Mouse (Mus musculus) ovary, postnatal 10 days (tissue): ENCODE results near the gene Tsga10ip.

Experiments used
- DNase-seq: peaks from one replicate; pipeline ENCODE4 v3.0.0; 2022; ENCODE audit warnings: low spot score

Tsga10ip gene

GRCm38 (mm10) chr19:5402293-5402692, at the start of gene Tsga10ip:
Tsga10ip (minus strand) TSS chr19:5402526.
- DNase-seq: no peak

GRCm38 (mm10) chr19:5451766-5452165, 49.4 kb upstream of the Tsga10ip start:
- DNase-seq: no peak

- no peak for DNase-seq
Observed at GRCm38 (mm10) chr19:5449673-5450072, 47.3 kb upstream of the Tsga10ip start.

- DNase-seq: no peak
Observed at GRCm38 (mm10) chr19:5448354-5449150, 46.2 kb upstream of the Tsga10ip start.

- DNase-seq: no peak
Observed at GRCm38 (mm10) chr19:5447515-5448353, 45.4 kb upstream of the Tsga10ip start, which contains the start of gene Fosl1. Fosl1 (plus strand) TSS chr19:5447547.

- DNase-seq: no peak
Observed at GRCm38 (mm10) chr19:5445747-5446146, 43.4 kb upstream of the Tsga10ip start.

- no peak for DNase-seq
Observed at GRCm38 (mm10) chr19:5444954-5445353, 42.6 kb upstream of the Tsga10ip start.

- DNase-seq: no peak
Observed at GRCm38 (mm10) chr19:5444371-5444908, 42.1 kb upstream of the Tsga10ip start.

- DNase-seq: no peak
Observed at GRCm38 (mm10) chr19:5433951-5434350, 31.6 kb upstream of the Tsga10ip start.

- no peak for DNase-seq
Observed at GRCm38 (mm10) chr19:5432992-5433852, 30.9 kb upstream of the Tsga10ip start.

GRCm38 (mm10) chr19:5431911-5432464, 29.7 kb upstream of the Tsga10ip start:
- no peak for DNase-seq

GRCm38 (mm10) chr19:5430408-5430807, 28.1 kb upstream of the Tsga10ip start:
- DNase-seq: no peak

GRCm38 (mm10) chr19:5429806-5430205, 27.5 kb upstream of the Tsga10ip start:
- DNase-seq: no peak

- DNase-seq: no peak
Observed at GRCm38 (mm10) chr19:5429219-5429618, 26.9 kb upstream of the Tsga10ip start.

GRCm38 (mm10) chr19:5428083-5428482, 25.8 kb upstream of the Tsga10ip start:
- no peak for DNase-seq

GRCm38 (mm10) chr19:5426640-5427290, 24.4 kb upstream of the Tsga10ip start:
- DNase-seq: no peak

GRCm38 (mm10) chr19:5425906-5426565, 23.7 kb upstream of the Tsga10ip start:
- no peak for DNase-seq

- DNase-seq: peak; percentile 88
Observed at GRCm38 (mm10) chr19:5424782-5425741, 22.7 kb upstream of the Tsga10ip start, which contains the start of the genes Drap1 and AI837181. Drap1 (minus strand) TSS chr19:5424979. AI837181 (plus strand) TSS chr19:5425144.
